In the genomic region with DNA sequence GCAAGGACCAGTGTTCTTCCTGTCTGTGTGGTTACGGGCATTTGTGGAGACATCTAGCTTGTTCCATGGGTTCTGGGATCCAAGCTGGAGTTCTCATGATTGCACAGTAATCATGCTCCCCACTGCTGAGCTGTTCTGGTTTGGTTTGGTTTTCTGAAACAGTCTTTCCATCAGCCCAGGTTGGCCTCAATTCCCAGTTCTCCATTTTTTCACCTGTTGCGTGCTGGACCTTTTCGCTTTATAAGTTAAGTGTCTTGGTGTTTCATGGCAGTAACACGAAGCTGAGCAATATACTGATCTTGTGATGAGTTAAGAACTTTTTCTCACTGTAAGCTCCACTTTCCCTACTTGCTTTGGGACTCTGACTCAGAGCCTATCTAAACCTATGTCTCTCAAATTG, we compare ENCODE assay signal across 17 mouse cellular contexts. TPM values are rescaled to one million over a fixed set of nuclear protein-coding genes. Genes with fewer than 3 reads are reported as not detected.
"Had no signal": no experiment of that assay in that cellular context is flagged by ENCODE, and none has a peak within 500 bp of the region (broad histone marks: within the 10 kb centered on the region; RNA-seq: fewer than 3 reads in every experiment).

No protein-coding gene starts in this region.

- H3K27me3 ChIP-seq: stomach, embryonic 15.5 days had no signal

- H3K9me3 ChIP-seq: neural tube, embryonic 13.5 days; neural tube, embryonic 15.5 days; stomach, embryonic 15.5 days had no signal

- H3K4me3 ChIP-seq: neural tube, embryonic 13.5 days; neural tube, embryonic 15.5 days; stomach, embryonic 15.5 days had no signal

- H3K27ac ChIP-seq: neural tube, embryonic 13.5 days; neural tube, embryonic 15.5 days; stomach, embryonic 15.5 days; stomach, postnatal 0 days had no signal

- DNase-seq: retina, postnatal 1 day; right cerebral cortex, adult 18-20 months; right cerebral cortex, postnatal 14 days; right cerebral cortex, postnatal 25 days; right cerebral cortex, postnatal 4 days; spleen, adult 18-20 months; thymus, adult 18-20 months; thymus, adult 2 months; thymus, postnatal 14 days; thymus, postnatal 25 days; thymus, postnatal 36 days; thymus, postnatal 4 days had no signal

- H3K4me2 ChIP-seq: neural tube, embryonic 13.5 days; neural tube, embryonic 15.5 days; stomach, embryonic 15.5 days had no signal

- H3K9ac ChIP-seq: neural tube, embryonic 13.5 days; neural tube, embryonic 15.5 days; stomach, embryonic 15.5 days had no signal

- H3K36me3 ChIP-seq: neural tube, embryonic 13.5 days; neural tube, embryonic 15.5 days; stomach, embryonic 15.5 days had no signal

RNA-seq across cellular contexts. Expression of a gene that starts 10.3 kb away (rescaled TPM):
- polyA plus RNA-seq: urinary bladder, adult 2 months had no signal
